20 mouse cellular contexts compared by ENCODE assay signal in the genomic region with DNA sequence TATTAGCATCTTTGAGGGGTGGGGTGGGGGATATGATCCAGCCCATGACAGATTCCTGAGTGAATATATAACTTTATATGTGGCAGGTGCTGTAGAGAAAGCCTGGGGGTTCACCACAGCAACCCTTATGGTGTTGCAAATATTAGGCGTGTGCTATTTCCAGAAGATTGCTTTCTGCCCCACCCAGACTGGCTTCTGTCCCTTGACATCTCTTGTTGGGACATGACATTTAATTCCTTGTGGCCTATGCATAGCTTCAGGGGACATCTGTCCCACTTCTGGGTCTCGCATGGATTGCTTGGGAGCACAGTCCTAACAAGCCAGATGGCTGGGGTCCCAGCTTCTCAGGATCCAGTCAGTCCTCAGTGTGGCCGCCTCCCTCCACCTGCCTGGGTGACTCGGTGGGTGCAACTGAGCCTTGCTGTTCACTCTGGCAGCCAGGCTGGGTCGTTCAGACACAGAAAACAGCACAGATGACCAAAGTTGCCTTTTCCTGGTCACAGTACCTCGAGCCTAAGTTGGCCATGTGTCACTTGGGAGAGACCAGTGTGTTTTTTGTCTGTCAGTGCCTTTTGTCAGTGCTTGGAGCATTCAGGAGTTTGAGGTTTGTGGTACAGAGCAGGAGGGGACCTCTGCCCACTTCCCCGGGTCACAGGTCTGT.
DNase-seq lines count a peak whose midpoint lies in the region; ATAC-seq and TF ChIP-seq lines count a peak whose summit lies in the region.
"Had no signal": no experiment of that assay in that cellular context is flagged by ENCODE, and none has a peak within 500 bp of the region (broad histone marks: within the 10 kb centered on the region; RNA-seq: fewer than 3 reads in every experiment).

No protein-coding gene starts in this region.

- DNase-seq in heart, adult 11 months = peak; percentile 91
- DNase-seq in retina, postnatal 1 day = peak; percentile 63
- DNase-seq in retina, embryonic 14.5 days (ENCODE audit: low spot score) = no peak
- peak; percentile 62 for DNase-seq in gastrocnemius, postnatal 25 days
- DNase-seq in skeletal muscle tissue, adult 2 months (ENCODE audit: low read depth, low spot score) = peak; percentile 88
- no peak for DNase-seq in urinary bladder, postnatal 4 days (ENCODE audit: low spot score in 2 of 2)
- no peak for DNase-seq in midbrain, postnatal 0 days (ENCODE audit: low spot score)
- DNase-seq: adrenal gland, adult 2 months; cerebellum, adult 11 months; cerebellum, adult 9-11 months; layer of hippocampus, postnatal 36 days; right cerebral cortex, postnatal 14 days; thymus, postnatal 14 days had no signal

- ATAC-seq in heart, embryonic 11.5 days (replicated peaks; ENCODE audit: insufficient number of reproducible peaks, low FRiP score, low TSS enrichment) = no peak
- no peak for ATAC-seq in midbrain, postnatal 0 days (ENCODE audit: low FRiP score)
- ATAC-seq: forebrain, embryonic 13.5 days; intestine, postnatal 0 days; midbrain, embryonic 16.5 days had no signal

- peaks cover 7% of the 10 kb centered on the region for H3K4me1 ChIP-seq in heart, embryonic 11.5 days (ENCODE audit: control insufficient read depth, insufficient read depth, low read length)
- no peaks in the 10 kb centered on the region for H3K4me1 ChIP-seq in midbrain, postnatal 0 days (ENCODE audit: insufficient read depth, low read length)

- H3K4me3 ChIP-seq in heart, embryonic 11.5 days (ENCODE audit: low read depth, low read length) = no peak overlapping the region
- no peak overlapping the region for H3K4me3 ChIP-seq in midbrain, postnatal 0 days (ENCODE audit: low read depth, low read length)
- H3K4me3 ChIP-seq: erythroblast, embryonic 14.5 days; forebrain, embryonic 13.5 days; layer of hippocampus, adult 2 months; midbrain, embryonic 10.5 days had no signal

- whole genome bisulfite sequencing in heart, embryonic 11.5 days (ENCODE audit: insufficient replicate concordance) = 71% methylated on average over 7 of the region's 7 CpGs
- 78% methylated on average over 7 of the region's 7 CpGs for WGBS in midbrain, postnatal 0 days

- H3K9ac ChIP-seq in heart, embryonic 11.5 days (ENCODE audit: low read depth, low read length) = no peak overlapping the region
- H3K9ac ChIP-seq in midbrain, postnatal 0 days (replicated peaks; ENCODE audit: low read length, poor library complexity, severe bottlenecking) = no peak overlapping the region
- H3K9ac ChIP-seq: forebrain, embryonic 13.5 days had no signal

- no peak overlapping the region for H3K27ac ChIP-seq in heart, embryonic 11.5 days (ENCODE audit: low read depth, low read length)
- no peak overlapping the region for H3K27ac ChIP-seq in midbrain, postnatal 0 days (ENCODE audit: low read depth, low read length)
- H3K27ac ChIP-seq: forebrain, embryonic 13.5 days; layer of hippocampus, adult 2 months; midbrain, embryonic 10.5 days had no signal

- no peaks in the 10 kb centered on the region for H3K9me3 ChIP-seq in heart, embryonic 11.5 days (replicated peaks; ENCODE audit: control insufficient read depth, low read length)
- H3K9me3 ChIP-seq in midbrain, postnatal 0 days (ENCODE audit: low read length) = no peaks in the 10 kb centered on the region
- H3K9me3 ChIP-seq: forebrain, embryonic 13.5 days; midbrain, embryonic 10.5 days had no signal

- no peaks in the 10 kb centered on the region for H3K27me3 ChIP-seq in heart, embryonic 11.5 days (ENCODE audit: control insufficient read depth, insufficient read depth, low read length)
- no peaks in the 10 kb centered on the region for H3K27me3 ChIP-seq in midbrain, postnatal 0 days (ENCODE audit: insufficient read depth, low read length)
- H3K27me3 ChIP-seq: forebrain, embryonic 13.5 days had no signal

- TF ChIP-seq CTCF in midbrain, postnatal 0 days (IDR thresholded peaks at IDR 0.05) = no peak

- no peaks in the 10 kb centered on the region for H3K36me3 ChIP-seq in heart, embryonic 11.5 days (ENCODE audit: control insufficient read depth, insufficient read depth, low read length)
- no peaks in the 10 kb centered on the region for H3K36me3 ChIP-seq in midbrain, postnatal 0 days (ENCODE audit: insufficient read depth, low read length)
- H3K36me3 ChIP-seq: midbrain, embryonic 10.5 days had no signal

- no peak overlapping the region for H3K4me2 ChIP-seq in heart, embryonic 11.5 days
- no peak overlapping the region for H3K4me2 ChIP-seq in midbrain, postnatal 0 days (ENCODE audit: low read depth, low read length, poor library complexity, severe bottlenecking)
- H3K4me2 ChIP-seq: forebrain, embryonic 13.5 days had no signal

Comparison
In these comparisons a context has a peak if more than half of its experiments do, and no peak if none do; other contexts are left out.
1. DNase-seq: peak in heart, adult 11 months (single experiment), retina, postnatal 1 day (single experiment), gastrocnemius, postnatal 25 days (single experiment) and skeletal muscle tissue, adult 2 months (single experiment); none in retina, embryonic 14.5 days (single experiment), urinary bladder, postnatal 4 days (0 of 2) and midbrain, postnatal 0 days (single experiment).